Mouse (Mus musculus): Measurements from ENCODE around the gene Hdgfl3. TPM values are rescaled to one million over a fixed set of nuclear protein-coding genes. Genes with fewer than 3 reads are reported as not detected.

The Hdgfl3 gene
- total and polyA plus RNA-seq, 3 experiments: 0.26 TPM; not detected in 2

DNA sequence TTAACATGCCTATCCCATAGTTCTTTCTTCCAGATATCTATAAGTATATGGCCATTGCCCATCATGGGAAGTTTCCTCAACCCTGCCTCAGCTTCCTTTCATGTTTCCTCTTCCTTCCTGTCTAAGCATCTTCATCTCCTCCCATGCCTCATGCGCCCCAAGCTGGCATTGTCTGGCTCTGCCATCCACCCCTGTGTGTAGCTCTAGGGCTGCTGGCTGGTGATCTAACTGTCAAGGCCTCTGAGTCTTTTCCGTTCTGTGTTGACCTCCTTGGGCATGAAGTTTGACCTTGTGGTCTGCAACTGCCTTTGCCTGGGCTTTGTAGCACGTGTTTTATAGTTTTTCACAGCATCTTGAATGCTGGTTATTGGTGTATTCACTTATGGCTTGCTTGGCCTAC is 89.0 kb downstream of the Hdgfl3 start:
- H3K36me3 ChIP-seq (ENCODE audit: control insufficient read depth in 1 of 2, insufficient read depth in 2 of 2, low read length in 2 of 2): no peaks in the 10 kb centered on the region

DNA sequence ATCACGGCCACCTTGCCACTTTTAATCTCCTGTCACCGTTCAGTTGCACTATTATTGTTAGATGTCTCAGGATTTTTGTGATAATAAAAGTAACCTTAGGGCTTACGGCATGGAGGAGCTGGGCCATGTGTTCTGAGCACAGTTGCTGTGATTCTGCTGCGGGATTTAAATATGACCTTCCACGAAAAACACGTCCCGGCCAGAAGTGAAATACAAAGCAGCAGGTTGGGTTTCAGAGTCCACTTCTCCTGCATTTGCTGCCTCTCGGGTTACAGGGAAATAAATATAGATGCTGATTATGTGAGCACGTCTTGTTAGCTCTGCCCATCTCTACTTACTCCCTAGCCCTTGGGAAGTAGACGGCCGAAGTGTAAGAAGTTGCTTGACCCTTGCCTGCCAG is 89.5 kb downstream of the Hdgfl3 start:
- H3K9ac ChIP-seq (ENCODE audit: control insufficient read depth, low read depth, low read length, poor library complexity, severe bottlenecking): no peak overlapping the region
- H3K27ac ChIP-seq (ENCODE audit: control insufficient read depth, low read depth, low read length): no peak overlapping the region
- H3K4me1 ChIP-seq (ENCODE audit: control insufficient read depth in 1 of 2, insufficient read depth in 2 of 2, low read length in 2 of 2): no peaks in the 10 kb centered on the region
- no peaks in the 10 kb centered on the region for H3K36me3 ChIP-seq (ENCODE audit: control insufficient read depth in 1 of 2, insufficient read depth in 2 of 2, low read length in 2 of 2)
- TF ChIP-seq ELF1 (IDR thresholded peaks at IDR 0.05; ENCODE audit: low read depth, low read length) (no peak), UBTF (IDR thresholded peaks at IDR 0.05; ENCODE audit: borderline replicate concordance, insufficient read depth, low read depth, low read length) (no peak), MXI1 (IDR thresholded peaks at IDR 0.05; ENCODE audit: low read depth, low read length) (no peak), POLR2A (IDR thresholded peaks at IDR 0.05; ENCODE audit: control insufficient read depth in 1 of 2, insufficient read depth in 1 of 2, low read depth in 1 of 2, low read length in 2 of 2, poor library complexity in 1 of 2) (no peak), TBP (IDR thresholded peaks at IDR 0.05; ENCODE audit: low read depth, low read length) (no peak), ZKSCAN1 (IDR thresholded peaks at IDR 0.05; ENCODE audit: low read depth, low read length) (no peak), ZNF384 (IDR thresholded peaks at IDR 0.05; ENCODE audit: low read depth, low read length) (no peak), CHD2 (IDR thresholded peaks at IDR 0.05; ENCODE audit: low read length) (no peak), MYB (IDR thresholded peaks at IDR 0.05; ENCODE audit: low read depth, low read length) (no peak), NELFE (IDR thresholded peaks at IDR 0.05; ENCODE audit: low read depth, low read length) (no peak), USF1 (IDR thresholded peaks at IDR 0.05; ENCODE audit: low read depth, low read length) (no peak), CTCF (IDR thresholded peaks at IDR 0.05 in 2 of 3, conservative IDR thresholded peaks at IDR 0.05 in 1 of 3; ENCODE audit: control insufficient read depth in 1 of 3, insufficient read depth in 1 of 3, low read depth in 2 of 3, low read length in 3 of 3, poor library complexity in 1 of 3, severe bottlenecking in 1 of 3) (no peak), TCF12 (IDR thresholded peaks at IDR 0.05; ENCODE audit: low read depth, low read length) (no peak), SMC3 (IDR thresholded peaks at IDR 0.05; ENCODE audit: low read depth, low read length) (no peak), JUND (IDR thresholded peaks at IDR 0.05; ENCODE audit: low read depth, low read length) (no peak)
- H3K27me3 ChIP-seq (ENCODE audit: control insufficient read depth in 1 of 2, insufficient read depth in 2 of 2, low read length in 2 of 2): peaks cover 0 to 2% of the 10 kb centered on the region in 2 experiments; a peak in 1 of 4 replicates
- no peaks in the 10 kb centered on the region for H3K9me3 ChIP-seq (replicated peaks; ENCODE audit: insufficient read depth, low read length)
- no peak overlapping the region for H3K4me3 ChIP-seq (ENCODE audit: control insufficient read depth in 1 of 2, insufficient read depth in 1 of 2, low read depth in 2 of 2, low read length in 2 of 2)
- no peak for DNase-seq (ENCODE audit: low read depth, low spot score)
- no peaks in the 10 kb centered on the region for H3K79me2 ChIP-seq (ENCODE audit: control insufficient read depth, insufficient read depth, low read length, poor library complexity)

More for the DNA sequence above, 89.0 kb downstream of the Hdgfl3 start:
- H3K9me3 ChIP-seq (replicated peaks; ENCODE audit: insufficient read depth, low read length): no peaks in the 10 kb centered on the region
- no peak for DNase-seq (ENCODE audit: low read depth, low spot score)
- H3K4me1 ChIP-seq (ENCODE audit: control insufficient read depth in 1 of 2, insufficient read depth in 2 of 2, low read length in 2 of 2): no peaks in the 10 kb centered on the region
- no peak overlapping the region for H3K27ac ChIP-seq (ENCODE audit: control insufficient read depth, low read depth, low read length)
- no peak for TF ChIP-seq NELFE (IDR thresholded peaks at IDR 0.05; ENCODE audit: low read depth, low read length)
- no peak for TF ChIP-seq UBTF (IDR thresholded peaks at IDR 0.05; ENCODE audit: borderline replicate concordance, insufficient read depth, low read depth, low read length)
- no peak for TF ChIP-seq E2F4 (IDR thresholded peaks at IDR 0.05; ENCODE audit: borderline replicate concordance, low read depth, low read length)
- TF ChIP-seq USF2 (IDR thresholded peaks at IDR 0.05; ENCODE audit: borderline replicate concordance in 1 of 2, insufficient read depth in 1 of 2, low read depth in 1 of 2, low read length in 2 of 2): no peak
- TF ChIP-seq NRF1 (IDR thresholded peaks at IDR 0.05; ENCODE audit: insufficient read depth, low read depth, low read length, poor library complexity, severe bottlenecking): no peak
- no peak for TF ChIP-seq ZKSCAN1 (IDR thresholded peaks at IDR 0.05; ENCODE audit: low read depth, low read length)
- no peak for TF ChIP-seq CTCF (IDR thresholded peaks at IDR 0.05 in 2 of 3, conservative IDR thresholded peaks at IDR 0.05 in 1 of 3; ENCODE audit: control insufficient read depth in 1 of 3, insufficient read depth in 1 of 3, low read depth in 2 of 3, low read length in 3 of 3, poor library complexity in 1 of 3, severe bottlenecking in 1 of 3)
- no peak for TF ChIP-seq TAL1 (IDR thresholded peaks at IDR 0.05; ENCODE audit: low read length)
- TF ChIP-seq ELF1 (IDR thresholded peaks at IDR 0.05; ENCODE audit: low read depth, low read length): no peak
- TF ChIP-seq CHD1 (IDR thresholded peaks at IDR 0.05; ENCODE audit: low read depth, low read length): no peak
- no peak for TF ChIP-seq JUND (IDR thresholded peaks at IDR 0.05; ENCODE audit: low read depth, low read length)
- TF ChIP-seq POLR2A (IDR thresholded peaks at IDR 0.05; ENCODE audit: control insufficient read depth in 1 of 2, insufficient read depth in 1 of 2, low read depth in 1 of 2, low read length in 2 of 2, poor library complexity in 1 of 2): no peak
- TF ChIP-seq MXI1 (IDR thresholded peaks at IDR 0.05; ENCODE audit: low read depth, low read length): no peak
- TF ChIP-seq BHLHE40 (IDR thresholded peaks at IDR 0.05; ENCODE audit: borderline replicate concordance, low read depth, low read length): no peak
- TF ChIP-seq POLR2AphosphoS5 (IDR thresholded peaks at IDR 0.05; ENCODE audit: borderline replicate concordance, low read depth, low read length): no peak
- TF ChIP-seq SMC3 (IDR thresholded peaks at IDR 0.05; ENCODE audit: low read depth, low read length): no peak
- no peak overlapping the region for H3K4me3 ChIP-seq (ENCODE audit: control insufficient read depth in 1 of 2, insufficient read depth in 1 of 2, low read depth in 2 of 2, low read length in 2 of 2)
- no peaks in the 10 kb centered on the region for H3K79me2 ChIP-seq (ENCODE audit: control insufficient read depth, insufficient read depth, low read length, poor library complexity)
- H3K27me3 ChIP-seq (ENCODE audit: control insufficient read depth in 1 of 2, insufficient read depth in 2 of 2, low read length in 2 of 2): peaks cover 0 to 2% of the 10 kb centered on the region in 2 experiments; a peak in 1 of 4 replicates
- H3K9ac ChIP-seq (ENCODE audit: control insufficient read depth, low read depth, low read length, poor library complexity, severe bottlenecking): no peak overlapping the region

All from MEL (cell line).